Mouse (Mus musculus) ES-E14 (cell line): ENCODE measurements around the gene Rtraf.

ENCODE experiments used
- CHD2 ChIP-seq: IDR thresholded peaks from 2 replicates; pipeline ENCODE4 v1.6.1; 2014; ENCODE audit warnings: mild to moderate bottlenecking, low read depth, low read length, inconsistent platforms
- HCFC1 ChIP-seq: IDR thresholded peaks from 2 replicates; pipeline ENCODE4 v1.6.1; 2012; ENCODE audit warnings: low read length, inconsistent platforms, borderline replicate concordance; ENCODE audit not compliant: insufficient read depth
- MAFK ChIP-seq: IDR thresholded peaks from 2 replicates; pipeline ENCODE4 v1.6.1; 2014; ENCODE audit warnings: mild to moderate bottlenecking, low read depth, low read length, inconsistent platforms; ENCODE audit not compliant: insufficient read depth
- ZC3H11A ChIP-seq: IDR thresholded peaks from 2 replicates; pipeline ENCODE4 v1.6.1; 2012; ENCODE audit warnings: low read depth, mild to moderate bottlenecking, inconsistent platforms, low read length, borderline replicate concordance

- TF ChIP-seq HCFC1 = no peak
- TF ChIP-seq MAFK = no peak
- TF ChIP-seq CHD2 = no peak
- TF ChIP-seq ZC3H11A = no peak
Observed at GRCm38 (mm10) chr14:19853471-19853870, 29.8 kb upstream of the Rtraf start.
